Mouse (Mus musculus): ENCODE measurements around the gene Hoxc12.

DNA sequence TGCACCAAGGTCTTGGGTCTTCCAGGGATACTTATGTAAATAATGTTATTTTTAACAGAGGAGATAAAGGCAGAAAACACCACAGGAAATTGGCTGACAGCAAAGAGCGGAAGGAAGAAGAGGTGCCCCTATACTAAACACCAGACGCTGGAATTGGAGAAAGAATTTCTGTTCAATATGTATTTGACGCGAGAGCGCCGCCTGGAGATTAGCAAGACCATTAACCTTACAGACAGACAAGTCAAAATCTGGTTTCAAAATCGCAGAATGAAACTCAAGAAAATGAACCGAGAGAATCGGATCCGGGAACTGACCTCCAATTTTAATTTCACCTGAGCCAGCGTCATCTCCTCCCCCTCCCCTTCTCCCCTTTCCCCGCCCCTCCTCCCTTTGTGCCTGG lies 34.2 kb downstream of the Hoxc12 start:
- TF ChIP-seq CTCF (IDR thresholded peaks at IDR 0.05; ENCODE audit: extremely low read depth, insufficient read depth, insufficient read length, insufficient replicate concordance) (no peak), POLR2A (IDR thresholded peaks at IDR 0.05; ENCODE audit: low read depth, low read length) (no peak)
